Mouse (Mus musculus) inflammation-experienced regulatory T-cells, adult 6 months (primary cell): Measurements from ENCODE around the gene Gzma. TPM values are rescaled to one million over a fixed set of nuclear protein-coding genes. Genes with fewer than 3 reads are reported as not detected.

Source experiments
- ATAC-seq: one replicate; pipeline ENCODE4 v1.8.0; 2017
- polyA plus RNA-seq, 3 experiments: library from polyadenylated mRNA; unstranded; fragments of 100-300 nt; shearing (Covaris generic); gene quantifications; one replicate each; pipeline ENCODE4 v1.2.1; 2017

Gene Gzma
- polyA plus RNA-seq, 3 experiments from 2014 or later: 0.98 to 40.3 TPM; not detected in 1

DNA sequence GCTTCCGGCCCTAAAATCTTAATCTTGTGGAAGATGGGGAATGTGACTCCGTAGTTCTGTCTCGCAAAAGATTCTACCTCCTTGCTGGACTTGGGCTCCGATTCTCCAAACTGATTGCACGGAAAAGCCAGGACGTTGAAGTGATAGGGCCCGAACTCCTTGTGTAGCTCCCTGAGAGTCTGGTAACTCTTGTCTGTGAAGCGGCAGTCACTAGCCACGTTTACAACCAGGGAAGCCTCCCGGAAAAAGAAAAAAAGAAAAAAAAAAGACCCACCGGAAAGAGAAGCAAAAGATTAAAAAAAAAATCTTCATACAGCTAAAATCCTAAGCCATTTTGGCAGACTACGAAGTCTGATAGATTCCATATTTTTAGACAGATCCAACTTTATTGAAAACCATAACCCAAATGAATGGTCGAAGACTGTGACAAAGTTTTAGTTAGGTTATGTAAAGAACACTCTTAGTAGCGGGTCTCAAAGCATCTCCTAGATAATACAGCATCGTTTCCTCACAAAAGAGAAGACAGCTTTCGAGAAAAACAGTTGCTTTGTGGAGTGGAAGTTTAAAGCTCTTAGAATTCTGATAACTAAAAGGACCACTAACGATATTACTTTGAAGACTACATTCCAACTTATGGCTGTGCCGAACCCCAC, 55.2 kb downstream of the Gzma start:
- no peak for ATAC-seq

DNA sequence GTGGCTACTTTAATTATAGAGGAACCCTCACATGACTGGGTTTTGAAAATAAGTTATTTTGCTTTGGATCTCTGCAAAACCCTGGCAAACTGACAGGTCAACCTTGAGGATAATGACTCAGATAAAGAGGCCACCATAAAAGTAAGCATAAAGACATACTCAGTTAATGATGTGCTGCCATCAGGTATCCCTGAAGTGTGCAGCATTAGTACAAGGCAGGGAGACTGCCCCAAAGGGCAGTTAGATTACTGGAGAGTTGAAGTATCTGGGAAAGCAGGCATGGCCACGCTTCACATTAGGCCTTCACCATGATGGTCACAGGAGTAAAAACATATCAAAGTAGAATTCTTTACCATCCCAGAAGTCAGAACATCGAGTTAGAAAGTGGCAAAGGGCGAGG, 55.9 kb downstream of the Gzma start:
- ATAC-seq: no peak

Other genes with a start within 250 kb of the Gzma start
- 10 to 100 TPM; 55.7 to 77.3 (median 74.5) TPM for gene Mtrex, start 173.6 kb downstream of the Gzma start, polyA plus RNA-seq
- gene Dhx29, start 173.5 kb downstream of the Gzma start, polyA plus RNA-seq: 10 to 100 TPM in 2 of 3 experiments, 1 to 10 TPM in 1; 8.8 to 12.4 (median 10.9) TPM
- gene Ccno, start 113.2 kb downstream of the Gzma start, polyA plus RNA-seq: not detected
- not detected for gene Mcidas, start 107.1 kb downstream of the Gzma start, polyA plus RNA-seq
- gene Cdc20b, start 65.9 kb downstream of the Gzma start, polyA plus RNA-seq: not detected
- gene Gpx8, start 54.6 kb downstream of the Gzma start, polyA plus RNA-seq: not detected
- gene Esm1, start 108.7 kb upstream of the Gzma start, polyA plus RNA-seq: 1 to 10 TPM in 1 of 3 experiments, under 1 TPM in 2; 0.27 to 4.4 (median 0.63) TPM
- gene Gzmk, start 124.9 kb upstream of the Gzma start, polyA plus RNA-seq: 100 to 1,000 TPM in 1 of 3 experiments, 1 to 10 TPM in 2; 1.0 to 254 (median 2.3) TPM
- not detected for gene BC067074, start 192.2 kb upstream of the Gzma start, polyA plus RNA-seq